Mouse (Mus musculus): ENCODE measurements around the gene Gusb. TPM values are rescaled to one million over a fixed set of nuclear protein-coding genes. Genes with fewer than 3 reads are reported as not detected.

Gusb gene
- polyA plus RNA-seq, 1 experiment from 2014 or later: 33.3 TPM

Other genes with a start within 250 kb of the Gusb start
- gene Psph, start 215.6 kb downstream of the Gusb start, polyA plus RNA-seq (2015; fragmentation: Nextera tagmentation; extraction: Ambion mirVana): 30.9 and 35.2 TPM in 2 replicates
- gene Sumf2, start 156.1 kb downstream of the Gusb start, polyA plus RNA-seq (2015; fragmentation: Nextera tagmentation; extraction: Ambion mirVana): 37.9 and 45.8 TPM in 2 replicates
- 916 and 967 TPM in 2 replicates for gene Chchd2, start 115.6 kb downstream of the Gusb start, polyA plus RNA-seq (2015; fragmentation: Nextera tagmentation; extraction: Ambion mirVana)
- 12.9 and 13.3 TPM in 2 replicates for gene Zbed5, start 107.3 kb downstream of the Gusb start, polyA plus RNA-seq (2015; fragmentation: Nextera tagmentation; extraction: Ambion mirVana)
- gene Phkg1, start 104.5 kb downstream of the Gusb start, polyA plus RNA-seq (2015; fragmentation: Nextera tagmentation; extraction: Ambion mirVana): 0.32 and 0.33 TPM in 2 replicates
- 4.9 and 6.1 TPM in 2 replicates for gene Nupr1l, start 94.5 kb downstream of the Gusb start, polyA plus RNA-seq (2015; fragmentation: Nextera tagmentation; extraction: Ambion mirVana)
- gene Vkorc1l1, start 61.1 kb downstream of the Gusb start, polyA plus RNA-seq (2015; fragmentation: Nextera tagmentation; extraction: Ambion mirVana): 29.8 and 32.0 TPM in 2 replicates
- gene Asl, start 26.2 kb upstream of the Gusb start, polyA plus RNA-seq (2015; fragmentation: Nextera tagmentation; extraction: Ambion mirVana): 40.3 and 44.4 TPM in 2 replicates
- 70.1 and 80.1 TPM in 2 replicates for gene Crcp, start 26.2 kb upstream of the Gusb start, polyA plus RNA-seq (2015; fragmentation: Nextera tagmentation; extraction: Ambion mirVana)
- 56.7 and 59.0 TPM in 2 replicates for gene Tpst1, start 70.3 kb upstream of the Gusb start, polyA plus RNA-seq (2015; fragmentation: Nextera tagmentation; extraction: Ambion mirVana)
- 15.1 and 16.7 TPM in 2 replicates for gene Kctd7, start 141.8 kb upstream of the Gusb start, polyA plus RNA-seq (2015; fragmentation: Nextera tagmentation; extraction: Ambion mirVana)
- gene Rabgef1, start 168.7 kb upstream of the Gusb start, polyA plus RNA-seq (2015; fragmentation: Nextera tagmentation; extraction: Ambion mirVana): 36.4 and 36.6 TPM in 2 replicates
- 25.9 TPM in 2 replicates for gene Tmem248, start 214.0 kb upstream of the Gusb start, polyA plus RNA-seq (2015; fragmentation: Nextera tagmentation; extraction: Ambion mirVana)

Measured in neural tube, embryonic 13.5 days (tissue).